Mouse (Mus musculus): ENCODE results near the gene Bdh1. TPM values are rescaled to one million over a fixed set of nuclear protein-coding genes. Genes with fewer than 3 reads are reported as not detected.

Bdh1 gene
- polyA plus RNA-seq, 1 experiment from 2014 or later = 8.0 TPM

DNA sequence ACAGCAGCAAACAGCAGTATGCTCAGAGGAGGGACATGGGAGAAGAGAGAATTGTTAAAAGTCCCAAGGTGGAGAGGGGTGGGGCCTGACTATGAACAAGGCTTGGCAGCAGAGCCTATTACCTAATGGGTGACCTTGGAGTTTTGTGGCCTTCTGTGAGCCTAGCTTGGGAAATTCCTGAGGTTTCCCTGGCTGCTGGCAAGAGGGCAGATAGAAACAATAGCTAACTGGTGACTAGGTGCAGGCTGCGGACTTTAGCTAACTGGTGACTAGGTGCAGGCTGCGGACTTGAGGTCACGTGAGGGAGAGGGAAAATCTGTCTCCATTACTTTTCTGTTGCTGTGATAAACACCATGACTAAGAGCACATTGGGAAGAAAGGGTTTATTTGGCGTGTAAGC, 31.9 kb downstream of the Bdh1 start:
- H3K9me3 ChIP-seq (ENCODE audit: control insufficient read depth, low read length) = no peaks in the 10 kb centered on the region
- no peak for ATAC-seq (ENCODE audit: low FRiP score, low TSS enrichment)
- no peaks in the 10 kb centered on the region for H3K27me3 ChIP-seq (ENCODE audit: control insufficient read depth, insufficient read depth, low read length)
- no peaks in the 10 kb centered on the region for H3K36me3 ChIP-seq (ENCODE audit: control insufficient read depth, insufficient read depth, low read length)
- WGBS = 92% methylated on average over 4 of the region's 4 CpGs
- H3K27ac ChIP-seq (ENCODE audit: low read depth, low read length) = no peak overlapping the region
- no peak overlapping the region for H3K4me2 ChIP-seq (replicated peaks; ENCODE audit: low read depth, low read length)
- H3K4me1 ChIP-seq (ENCODE audit: control insufficient read depth, insufficient read depth, low read length) = 0 out of 2 replicates have a peak, but pooled peaks cover 6% of the 10 kb centered on the region
- no peak overlapping the region for H3K4me3 ChIP-seq (ENCODE audit: low read length)
- H3K9ac ChIP-seq (ENCODE audit: low read depth, low read length) = no peak overlapping the region

DNA sequence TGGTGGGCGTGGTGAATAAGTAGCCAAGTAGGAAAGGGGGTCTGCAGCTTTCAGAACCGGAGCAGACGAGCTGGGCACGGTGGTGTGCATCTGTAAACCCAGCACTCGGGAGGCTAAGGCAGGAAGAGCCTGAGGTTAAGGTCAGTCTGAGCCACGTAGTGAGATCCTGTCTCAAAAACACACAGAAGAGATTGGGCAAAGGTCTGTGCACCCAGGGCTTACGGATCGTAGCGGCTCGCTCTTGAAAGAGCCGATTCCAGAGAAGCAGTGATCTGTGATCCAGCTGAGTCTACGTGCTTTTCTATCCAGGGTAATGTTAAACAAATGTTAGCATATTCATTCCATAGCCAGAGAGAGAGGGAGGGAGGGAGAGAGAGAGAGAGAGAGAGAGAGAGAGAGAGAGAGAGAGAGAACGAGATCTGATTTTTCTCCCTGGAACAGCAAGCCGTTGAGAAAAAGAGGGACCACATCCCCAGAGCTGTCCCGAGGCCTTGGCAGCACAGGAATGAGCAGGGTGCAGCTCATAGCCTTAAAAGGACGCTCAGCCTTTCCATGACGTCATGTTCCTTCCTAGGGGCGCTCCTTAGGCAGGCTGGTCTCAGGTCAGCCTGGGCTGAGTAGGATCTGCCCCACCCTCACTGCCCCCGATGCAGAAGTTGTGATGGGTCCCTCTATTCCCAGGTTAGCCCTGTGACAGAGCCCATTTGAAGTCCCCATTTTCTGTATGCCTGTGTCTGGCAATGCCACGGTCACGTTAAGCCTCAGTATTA, 33.4 kb downstream of the Bdh1 start:
- Histone ChIP-seq H3K9me3 (ENCODE audit: control insufficient read depth, low read length) (no peaks in the 10 kb centered on the region), H3K9ac (ENCODE audit: low read depth, low read length) (no peak overlapping the region), H3K36me3 (ENCODE audit: control insufficient read depth, insufficient read depth, low read length) (no peaks in the 10 kb centered on the region), H3K4me1 (ENCODE audit: control insufficient read depth, insufficient read depth, low read length) (peaks cover 10% of the 10 kb centered on the region; the same call in 1 of the 2 replicates), H3K4me2 (replicated peaks; ENCODE audit: low read depth, low read length) (no peak overlapping the region), H3K27me3 (ENCODE audit: control insufficient read depth, insufficient read depth, low read length) (no peaks in the 10 kb centered on the region), H3K4me3 (ENCODE audit: low read length) (no peak overlapping the region), H3K27ac (ENCODE audit: low read depth, low read length) (no peak overlapping the region)
- WGBS = 77% methylated on average over 21 of the region's 21 CpGs
- no peak for ATAC-seq (ENCODE audit: low FRiP score, low TSS enrichment)

DNA sequence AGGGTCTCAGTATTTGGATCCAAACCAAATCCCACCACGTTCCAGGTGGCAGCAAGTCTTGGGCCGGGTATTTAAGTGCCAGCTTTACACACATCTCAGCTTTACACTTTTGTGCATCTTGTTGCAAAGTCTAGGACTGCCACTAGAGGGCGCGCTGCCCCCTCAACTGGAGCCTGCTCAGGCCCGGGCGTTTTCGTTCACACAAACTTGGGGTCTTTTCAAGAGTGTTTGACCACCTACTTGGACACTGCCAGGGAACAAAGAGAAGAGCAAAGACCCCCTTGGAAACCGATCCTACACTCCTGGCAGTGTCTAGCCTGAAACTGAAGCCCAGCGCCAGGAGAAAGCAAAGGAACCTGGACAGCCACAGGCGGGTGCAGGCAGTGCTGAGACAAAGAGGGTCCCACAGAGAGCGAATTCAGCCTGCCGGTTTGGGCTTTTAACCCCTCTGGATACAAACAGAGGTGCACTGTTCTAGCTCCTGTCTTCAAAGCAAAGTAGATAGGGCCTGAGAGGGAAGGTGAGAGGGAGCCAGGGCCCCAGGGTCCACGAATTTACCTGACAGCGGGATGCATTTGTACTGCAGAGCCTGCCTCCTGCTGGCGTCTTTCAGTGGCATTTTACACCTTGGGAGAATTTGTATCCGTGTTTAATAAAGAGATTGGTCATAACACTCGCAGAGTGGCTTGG, 36.3 kb downstream of the Bdh1 start:
- Histone ChIP-seq H3K36me3 (ENCODE audit: control insufficient read depth, insufficient read depth, low read length) (no peaks in the 10 kb centered on the region), H3K4me3 (ENCODE audit: low read length) (peak overlapping the region; percentile 40), H3K4me1 (ENCODE audit: control insufficient read depth, insufficient read depth, low read length) (peaks cover 8% of the 10 kb centered on the region; the same call in 1 of the 2 replicates), H3K9me3 (ENCODE audit: control insufficient read depth, low read length) (no peaks in the 10 kb centered on the region), H3K27ac (ENCODE audit: low read depth, low read length) (peak overlapping the region; percentile 38; the same call in 1 of the 2 replicates), H3K9ac (ENCODE audit: low read depth, low read length) (peak overlapping the region; percentile 70), H3K27me3 (ENCODE audit: control insufficient read depth, insufficient read depth, low read length) (no peaks in the 10 kb centered on the region), H3K4me2 (replicated peaks; ENCODE audit: low read depth, low read length) (peak overlapping the region; percentile 65)
- ATAC-seq (ENCODE audit: low FRiP score, low TSS enrichment) = peak; percentile 44
- 3% methylated on average over 17 of the region's 17 CpGs for WGBS

DNA sequence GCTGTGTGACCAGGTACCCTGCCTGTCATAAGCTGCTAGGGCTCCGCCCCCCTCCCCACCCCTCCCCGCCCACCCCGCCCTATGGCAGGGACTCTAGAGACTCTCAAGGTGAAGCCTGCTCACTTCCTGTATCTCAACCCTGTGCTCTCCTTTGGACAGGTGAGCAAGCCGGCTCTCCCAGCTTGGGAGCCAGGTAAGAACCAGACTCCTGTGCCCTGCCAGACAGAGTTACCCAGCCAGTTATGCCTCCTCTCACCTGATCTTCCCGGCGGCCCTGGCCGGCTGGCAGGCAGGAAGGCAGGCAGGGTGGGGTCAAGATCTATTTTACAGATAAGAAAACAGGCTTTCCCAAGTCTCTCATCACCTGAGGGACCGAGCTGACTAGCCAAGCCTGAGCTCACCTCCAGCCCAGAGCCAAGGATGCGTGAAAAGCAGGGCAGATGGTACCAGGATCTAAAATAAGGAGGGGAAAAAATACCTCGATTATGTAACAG, 37.9 kb downstream of the Bdh1 start:
- 24% methylated on average over 10 of the region's 10 CpGs for WGBS
- no peak overlapping the region for H3K27ac ChIP-seq (ENCODE audit: low read depth, low read length)
- no peaks in the 10 kb centered on the region for H3K9me3 ChIP-seq (ENCODE audit: control insufficient read depth, low read length)
- H3K36me3 ChIP-seq (ENCODE audit: control insufficient read depth, insufficient read depth, low read length) = no peaks in the 10 kb centered on the region
- H3K4me2 ChIP-seq (replicated peaks; ENCODE audit: low read depth, low read length) = 0 out of 2 replicates have a peak overlapping the region, but pooled peaks have one; percentile 8
- H3K4me3 ChIP-seq (ENCODE audit: low read length) = no peak overlapping the region
- peak; percentile 68 for ATAC-seq (ENCODE audit: low FRiP score, low TSS enrichment)
- no peak overlapping the region for H3K9ac ChIP-seq (ENCODE audit: low read depth, low read length)
- no peaks in the 10 kb centered on the region for H3K27me3 ChIP-seq (ENCODE audit: control insufficient read depth, insufficient read depth, low read length)
- peaks cover 8% of the 10 kb centered on the region; the same call in 1 of the 2 replicates for H3K4me1 ChIP-seq (ENCODE audit: control insufficient read depth, insufficient read depth, low read length)

DNA sequence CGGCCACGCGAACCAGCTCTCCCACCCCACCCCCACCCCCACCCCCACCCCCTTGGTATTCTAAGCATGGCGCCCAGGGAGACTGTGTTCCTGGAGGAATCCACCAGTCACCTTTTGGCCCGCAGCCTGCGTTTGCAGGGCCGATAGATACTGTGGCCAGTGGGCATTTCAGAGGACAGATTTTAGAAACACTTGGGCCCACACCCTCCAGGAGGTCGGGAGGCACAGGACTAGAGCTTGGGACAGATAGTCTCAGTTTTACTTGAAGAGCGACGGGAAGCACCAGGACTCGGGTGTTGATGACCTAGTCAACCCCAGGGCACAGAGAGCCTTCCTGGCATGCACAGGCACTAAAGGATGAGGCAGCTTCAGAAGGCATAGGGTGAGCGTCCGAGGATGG, 38.4 kb downstream of the Bdh1 start:
- Histone ChIP-seq H3K9me3 (ENCODE audit: control insufficient read depth, low read length) (no peaks in the 10 kb centered on the region), H3K27ac (ENCODE audit: low read depth, low read length) (no peak overlapping the region), H3K4me1 (ENCODE audit: control insufficient read depth, insufficient read depth, low read length) (peaks cover 8% of the 10 kb centered on the region; the same call in 1 of the 2 replicates), H3K36me3 (ENCODE audit: control insufficient read depth, insufficient read depth, low read length) (no peaks in the 10 kb centered on the region), H3K4me2 (replicated peaks; ENCODE audit: low read depth, low read length) (no peak overlapping the region), H3K9ac (ENCODE audit: low read depth, low read length) (no peak overlapping the region), H3K27me3 (ENCODE audit: control insufficient read depth, insufficient read depth, low read length) (no peaks in the 10 kb centered on the region), H3K4me3 (ENCODE audit: low read length) (no peak overlapping the region)
- WGBS = 52% methylated on average over 13 of the region's 13 CpGs
- ATAC-seq (ENCODE audit: low FRiP score, low TSS enrichment) = no peak

DNA sequence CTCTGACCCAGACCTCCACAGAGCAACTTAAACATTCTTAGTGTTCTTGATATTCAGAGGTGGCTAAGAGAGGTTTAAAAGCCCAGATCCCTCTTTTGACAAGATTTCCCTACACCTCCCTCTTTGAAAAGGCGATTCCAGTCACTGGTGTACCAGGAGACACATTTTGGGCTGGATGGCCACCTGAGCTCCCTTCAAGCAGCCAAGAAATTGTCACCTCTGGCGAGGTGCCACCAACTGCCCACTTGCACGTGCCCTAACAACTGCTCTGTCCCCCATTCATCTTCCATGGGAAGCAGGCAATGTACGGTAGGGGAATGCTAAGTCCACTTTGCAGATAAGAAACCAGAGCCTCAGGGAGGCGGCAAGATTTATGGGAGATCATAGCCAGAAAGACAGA, 39.0 kb downstream of the Bdh1 start:
- Histone ChIP-seq H3K9ac (ENCODE audit: low read depth, low read length) (no peak overlapping the region), H3K27me3 (ENCODE audit: control insufficient read depth, insufficient read depth, low read length) (no peaks in the 10 kb centered on the region), H3K4me3 (ENCODE audit: low read length) (no peak overlapping the region), H3K27ac (ENCODE audit: low read depth, low read length) (no peak overlapping the region), H3K9me3 (ENCODE audit: control insufficient read depth, low read length) (no peaks in the 10 kb centered on the region), H3K36me3 (ENCODE audit: control insufficient read depth, insufficient read depth, low read length) (no peaks in the 10 kb centered on the region), H3K4me2 (replicated peaks; ENCODE audit: low read depth, low read length) (no peak overlapping the region), H3K4me1 (ENCODE audit: control insufficient read depth, insufficient read depth, low read length) (peaks cover 8% of the 10 kb centered on the region; the same call in 1 of the 2 replicates)
- ATAC-seq (ENCODE audit: low FRiP score, low TSS enrichment) = no peak
- WGBS = 47% methylated on average over 5 of the region's 5 CpGs

DNA sequence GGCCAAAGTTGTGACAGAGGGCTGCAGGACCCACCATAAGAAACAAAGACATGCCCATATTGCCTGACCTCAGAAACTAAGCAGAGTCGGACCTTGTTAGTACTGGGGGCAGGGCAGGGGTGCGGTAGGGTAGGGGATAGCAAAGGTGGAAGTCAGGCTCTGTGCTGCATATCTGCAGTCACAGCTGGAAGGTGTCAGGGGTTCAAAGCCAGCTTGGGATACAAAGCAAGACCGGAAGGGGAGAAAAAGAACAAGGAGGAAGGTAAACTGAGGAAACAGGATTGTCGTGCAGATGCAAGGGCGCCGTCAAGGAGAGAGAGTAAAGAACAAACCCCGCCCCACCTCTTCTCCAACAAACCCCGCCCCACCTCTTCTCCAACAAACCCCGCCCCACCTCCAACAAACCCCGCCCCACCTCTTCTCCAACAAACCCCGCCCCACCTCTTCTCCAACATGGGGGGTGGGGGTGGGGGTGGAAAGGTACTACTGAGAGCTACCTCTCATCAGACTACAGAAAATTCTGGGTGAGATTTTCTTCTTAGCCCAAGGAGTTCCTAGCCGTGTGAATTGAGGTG, 40.1 kb downstream of the Bdh1 start:
- H3K9me3 ChIP-seq (ENCODE audit: control insufficient read depth, low read length) = no peaks in the 10 kb centered on the region
- no peaks in the 10 kb centered on the region for H3K36me3 ChIP-seq (ENCODE audit: control insufficient read depth, insufficient read depth, low read length)
- no peaks in the 10 kb centered on the region for H3K27me3 ChIP-seq (ENCODE audit: control insufficient read depth, insufficient read depth, low read length)
- 35% methylated on average over 12 of the region's 12 CpGs for WGBS
- no peak overlapping the region for H3K4me2 ChIP-seq (replicated peaks; ENCODE audit: low read depth, low read length)
- H3K4me1 ChIP-seq (ENCODE audit: control insufficient read depth, insufficient read depth, low read length) = peaks cover 8% of the 10 kb centered on the region; the same call in 1 of the 2 replicates
- no peak for ATAC-seq (ENCODE audit: low FRiP score, low TSS enrichment)
- H3K27ac ChIP-seq (ENCODE audit: low read depth, low read length) = no peak overlapping the region
- H3K9ac ChIP-seq (ENCODE audit: low read depth, low read length) = no peak overlapping the region
- no peak overlapping the region for H3K4me3 ChIP-seq (ENCODE audit: low read length)

DNA sequence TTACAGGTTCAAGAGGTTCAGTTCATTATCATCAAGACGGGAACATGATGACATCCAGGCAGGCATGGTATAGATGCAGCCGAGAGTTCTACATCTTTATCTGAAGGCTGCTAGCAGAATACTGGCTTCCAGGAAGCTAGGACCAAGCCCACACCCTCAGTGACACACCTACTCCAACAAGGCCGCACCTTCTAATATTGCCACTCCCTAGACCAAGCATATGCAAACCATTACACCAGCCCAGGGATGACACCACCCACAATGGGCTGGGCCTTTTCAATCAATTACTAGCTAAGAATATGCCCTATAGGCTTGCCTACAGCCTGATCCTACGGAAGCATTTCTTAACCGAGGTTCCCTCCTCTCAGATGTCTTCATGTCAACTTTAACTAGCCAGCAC, 42.9 kb downstream of the Bdh1 start:
- no peak for ATAC-seq (ENCODE audit: low FRiP score, low TSS enrichment)
- no peak overlapping the region for H3K9ac ChIP-seq (ENCODE audit: low read depth, low read length)
- H3K4me2 ChIP-seq (replicated peaks; ENCODE audit: low read depth, low read length) = no peak overlapping the region
- no peak overlapping the region for H3K27ac ChIP-seq (ENCODE audit: low read depth, low read length)
- WGBS = 89% methylated on average over 5 of the region's 5 CpGs
- H3K9me3 ChIP-seq (ENCODE audit: control insufficient read depth, low read length) = no peaks in the 10 kb centered on the region
- H3K4me1 ChIP-seq (ENCODE audit: control insufficient read depth, insufficient read depth, low read length) = 0 out of 2 replicates have a peak, but pooled peaks cover 4% of the 10 kb centered on the region
- H3K4me3 ChIP-seq (ENCODE audit: low read length) = no peak overlapping the region
- H3K27me3 ChIP-seq (ENCODE audit: control insufficient read depth, insufficient read depth, low read length) = no peaks in the 10 kb centered on the region
- no peaks in the 10 kb centered on the region for H3K36me3 ChIP-seq (ENCODE audit: control insufficient read depth, insufficient read depth, low read length)

All from kidney, embryonic 14.5 days (tissue).